Mouse (Mus musculus) CH12.LX (cell line): ENCODE measurements at regions not wholly inside any gene's neighbourhood (a gene's known extent, or its start where the extent isn't known, plus 50 kb on each side); places are given as distances from the start of the nearest gene placed in this dataset.

Experiments
- DNase-seq: peaks from one replicate; pipeline ENCODE4 v3.0.0-alpha.2; 2013; ENCODE audit errors: extremely low read depth
- H3K27ac ChIP-seq: 2 replicates; pipeline ENCODE4 v1.5.1; 2012; ENCODE audit warnings: low read depth, mild to moderate bottlenecking, control low read depth, moderate library complexity; ENCODE audit not compliant: insufficient read depth
- H3K27me3 ChIP-seq: replicated peaks from 2 replicates; pipeline ENCODE3; 2012; ENCODE audit warnings: inconsistent platforms
- H3K36me3 ChIP-seq, 2 experiments: replicated peaks in 1 of 2; 2 replicates each; pipeline versions ENCODE3 to v1.6.1; 2012; ENCODE audit warnings: inconsistent platforms in 1 of 2, low read length in 1 of 2, mild to moderate bottlenecking in 1 of 2, mixed read lengths in 1 of 2, moderate library complexity in 1 of 2; ENCODE audit not compliant: control insufficient read depth in 1 of 2, insufficient read depth in 1 of 2
- H3K4me1 ChIP-seq, 2 experiments: 2 replicates each; pipeline ENCODE4 v1.6.1; 2012; ENCODE audit warnings: inconsistent platforms in 1 of 2, moderate library complexity in 1 of 2; ENCODE audit not compliant: insufficient read depth in 2 of 2, control insufficient read depth in 1 of 2
- H3K4me2 ChIP-seq: 2 replicates; pipeline ENCODE4 v1.6.1; 2012; ENCODE audit warnings: low read depth, mild to moderate bottlenecking, control low read depth; ENCODE audit not compliant: poor library complexity, insufficient read depth, severe bottlenecking
- H3K4me3 ChIP-seq, 3 experiments: fragments of 150-350 bp in 1 of 3; sonication (generic) in 1 of 3; replicated peaks in 1 of 3; 2 replicates each; pipeline versions ENCODE3 to v1.5.1; 2011 to 2012; ENCODE audit warnings: low read depth in 2 of 3, low read length in 2 of 3, mild to moderate bottlenecking in 2 of 3, moderate library complexity in 2 of 3, control low read depth in 1 of 3, improper control_type of control experiment in 1 of 3, inconsistent platforms in 1 of 3, mixed read lengths in 1 of 3; ENCODE audit not compliant: poor library complexity in 1 of 3
- H3K79me2 ChIP-seq: replicated peaks from 2 replicates; pipeline ENCODE4 v1.6.1; 2012; ENCODE audit warnings: mild to moderate bottlenecking, moderate library complexity; ENCODE audit not compliant: control insufficient read depth, poor library complexity, insufficient read depth, severe bottlenecking; ENCODE audit errors: extremely low read depth
- H3K9ac ChIP-seq: 2 replicates; pipeline ENCODE4 v1.6.1; 2012; ENCODE audit warnings: low read depth, mild to moderate bottlenecking, control low read depth, moderate library complexity; ENCODE audit not compliant: insufficient read depth
- H3K9me3 ChIP-seq: replicated peaks from 2 replicates; pipeline ENCODE3; 2012; ENCODE audit warnings: low read length, inconsistent platforms, mixed read lengths
- CHD2 ChIP-seq: IDR thresholded peaks from 2 replicates; pipeline ENCODE4 v1.6.1; 2011; ENCODE audit warnings: low read length, improper control_type of control experiment
- CTCF ChIP-seq, 2 experiments: IDR thresholded peaks in 1 of 2; conservative IDR thresholded peaks in 1 of 2; 2 replicates each; pipeline ENCODE4 v1.5.1; 2011 to 2012; ENCODE audit warnings: low read depth in 2 of 2, low read length in 2 of 2, improper control_type of control experiment in 1 of 2, inconsistent platforms in 1 of 2, mild to moderate bottlenecking in 1 of 2, moderate library complexity in 1 of 2
- ELF1 ChIP-seq: IDR thresholded peaks from 2 replicates; pipeline ENCODE4 v1.6.1; 2014; ENCODE audit warnings: low read depth, mild to moderate bottlenecking, inconsistent platforms, low read length, improper control_type of control experiment
- ETS1 ChIP-seq: conservative IDR thresholded peaks from 2 replicates; pipeline ENCODE4 v1.6.1; 2012; ENCODE audit warnings: low read depth, mild to moderate bottlenecking, inconsistent platforms, low read length, improper control_type of control experiment, moderate library complexity
- GABPA ChIP-seq: IDR thresholded peaks from 2 replicates; pipeline ENCODE4 v1.6.1; 2012; ENCODE audit warnings: low read depth, low read length, improper control_type of control experiment, inconsistent platforms; ENCODE audit not compliant: insufficient replicate concordance
- HCFC1 ChIP-seq: IDR thresholded peaks from 2 replicates; pipeline ENCODE4 v1.6.1; 2012; ENCODE audit warnings: low read depth, mild to moderate bottlenecking, inconsistent platforms, low read length, improper control_type of control experiment
- JUN ChIP-seq: IDR thresholded peaks from 2 replicates; pipeline ENCODE4 v1.6.1; 2011; ENCODE audit warnings: low read depth, mild to moderate bottlenecking, low read length, improper control_type of control experiment, moderate library complexity; ENCODE audit not compliant: insufficient read depth
- JUND ChIP-seq: conservative IDR thresholded peaks from 2 replicates; pipeline ENCODE4 v1.6.1; 2011; ENCODE audit warnings: low read depth, low read length, improper control_type of control experiment
- KAT2A ChIP-seq: IDR thresholded peaks from 2 replicates; pipeline ENCODE4 v1.6.1; 2012; ENCODE audit warnings: low read length, improper control_type of control experiment, inconsistent platforms; ENCODE audit not compliant: insufficient replicate concordance
- MAFK ChIP-seq: IDR thresholded peaks from 2 replicates; pipeline ENCODE4 v1.6.1; 2011; ENCODE audit warnings: low read length, improper control_type of control experiment; ENCODE audit not compliant: insufficient replicate concordance
- MAX ChIP-seq: IDR thresholded peaks from 2 replicates; pipeline ENCODE4 v1.6.1; 2011; ENCODE audit warnings: low read length, improper control_type of control experiment
- MXI1 ChIP-seq: IDR thresholded peaks from 2 replicates; pipeline ENCODE4 v1.6.1; 2011; ENCODE audit warnings: mild to moderate bottlenecking, low read depth, low read length, improper control_type of control experiment
- MYC ChIP-seq: IDR thresholded peaks from 2 replicates; pipeline ENCODE4 v1.6.1; 2011; ENCODE audit warnings: low read depth, mild to moderate bottlenecking, improper control_type of control experiment, low read length
- NELFE ChIP-seq: IDR thresholded peaks from 2 replicates; pipeline ENCODE4 v1.6.1; 2011; ENCODE audit warnings: low read depth, low read length, improper control_type of control experiment
- PAX5 ChIP-seq: IDR thresholded peaks from 2 replicates; pipeline ENCODE4 v1.6.1; 2012; ENCODE audit warnings: low read length, inconsistent platforms, mixed read lengths
- RAD21 ChIP-seq: IDR thresholded peaks from 2 replicates; pipeline ENCODE4 v1.6.1; 2011; ENCODE audit warnings: low read depth, mild to moderate bottlenecking, low read length, improper control_type of control experiment, moderate library complexity
- SIN3A ChIP-seq: IDR thresholded peaks from 2 replicates; pipeline ENCODE4 v1.6.1; 2012; ENCODE audit warnings: low read length, improper control_type of control experiment, inconsistent platforms
- SMC3 ChIP-seq: IDR thresholded peaks from 2 replicates; pipeline ENCODE4 v1.6.1; 2011; ENCODE audit warnings: low read depth, low read length, improper control_type of control experiment
- UBTF ChIP-seq: IDR thresholded peaks from 2 replicates; pipeline ENCODE4 v1.6.1; 2012; ENCODE audit warnings: low read depth, mild to moderate bottlenecking, inconsistent platforms, low read length, improper control_type of control experiment, moderate library complexity
- ZC3H11A ChIP-seq: IDR thresholded peaks from 2 replicates; pipeline ENCODE4 v1.6.1; 2012; ENCODE audit warnings: low read depth, mild to moderate bottlenecking, inconsistent platforms, low read length, improper control_type of control experiment
- ZKSCAN1 ChIP-seq: IDR thresholded peaks from 2 replicates; pipeline ENCODE4 v1.6.1; 2012; ENCODE audit warnings: low read depth, inconsistent platforms, low read length, improper control_type of control experiment, borderline replicate concordance
- ZMIZ1 ChIP-seq: IDR thresholded peaks from 2 replicates; pipeline ENCODE4 v1.6.1; 2012; ENCODE audit warnings: low read depth, mild to moderate bottlenecking, inconsistent platforms, low read length, improper control_type of control experiment
- ZNF384 ChIP-seq: IDR thresholded peaks from 2 replicates; pipeline ENCODE4 v1.6.1; 2012; ENCODE audit warnings: low read depth, low read length, improper control_type of control experiment, inconsistent platforms
- dilution Hi-C: fragments of 300-500 bp; cut with MboI; formaldehyde crosslinking; loops from 2 replicates; pipeline ENCODE4 v1.14.3; 2020; ENCODE audit warnings: low sequenced_read_pairs; ENCODE audit not compliant: extremely low pct_unique_long_range_greater_than_20kb, extremely low pct_ligation_motif_present
- in situ Hi-C: fragments of 300-500 bp; cut with MboI; formaldehyde crosslinking; loops from 3 replicates; pipeline ENCODE4 v1.14.3; 2019; ENCODE audit warnings: low sequenced_read_pairs, low pct_ligation_motif_present, low pct_unique_long_range_greater_than_20kb, mixed read lengths

GRCm38 (mm10) chr13:16716340-16716739 is 704.7 kb downstream of the Inhba start:
- no peak for DNase-seq
- no peaks in the 10 kb centered on the region for H3K36me3 ChIP-seq
- dilution Hi-C loops (no loop called here), in situ Hi-C loops (no loop called here)
- no peak overlapping the region for H3K9ac ChIP-seq
- H3K79me2 ChIP-seq: no peaks in the 10 kb centered on the region
- TF ChIP-seq HCFC1 (no peak), ZC3H11A (no peak), MYC (no peak), ELF1 (no peak), SIN3A (no peak), ZNF384 (no peak), PAX5 (no peak), ETS1 (no peak), MAX (no peak), RAD21 (no peak), JUN (no peak), KAT2A (no peak), SMC3 (no peak), MAFK (no peak), NELFE (no peak), MXI1 (no peak), UBTF (no peak)
- H3K4me1 ChIP-seq: no peaks in the 10 kb centered on the region
- no peak overlapping the region for H3K27ac ChIP-seq
- H3K4me3 ChIP-seq: no peak overlapping the region
- H3K27me3 ChIP-seq: no peaks in the 10 kb centered on the region
- H3K4me2 ChIP-seq: no peak overlapping the region
- no peaks in the 10 kb centered on the region for H3K9me3 ChIP-seq

- Histone ChIP-seq H3K79me2 (no peaks in the 10 kb centered on the region), H3K27me3 (no peaks in the 10 kb centered on the region), H3K36me3 (no peaks in the 10 kb centered on the region), H3K4me1 (no peaks in the 10 kb centered on the region), H3K9ac (no peak overlapping the region), H3K4me3 (no peak overlapping the region), H3K4me2 (no peak overlapping the region), H3K27ac (no peak overlapping the region), H3K9me3 (no peaks in the 10 kb centered on the region)
- in situ Hi-C loops: no loop called here
- dilution Hi-C loops: no loop called here
- TF ChIP-seq NELFE (no peak), JUN (no peak), ZNF384 (no peak), MAFK (no peak), JUND (no peak), SMC3 (no peak), GABPA (no peak), CHD2 (no peak), UBTF (no peak), MAX (no peak), MXI1 (no peak), ZMIZ1 (no peak), CTCF (conservative IDR thresholded peaks at IDR 0.05 in 1 of 2, IDR thresholded peaks at IDR 0.05 in 1 of 2; ENCODE audit: low read depth in 2 of 2, low read length in 2 of 2) (no peak), ZKSCAN1 (no peak)
- DNase-seq: no peak
Measured at GRCm38 (mm10) chr13:16716796-16717749, 705.4 kb downstream of the Inhba start.
